Mouse (Mus musculus) ES-Bruce4 (cell line): ENCODE measurements at regions not wholly inside any gene's neighbourhood (a gene's known extent, or its start where the extent isn't known, plus 50 kb on each side); places are given as distances from the start of the nearest gene placed in this dataset.

Experiments
- CTCF ChIP-seq: IDR thresholded peaks from one replicate; pipeline ENCODE4 v1.8.1; 2011; ENCODE audit warnings: low read depth, low read length
- EP300 ChIP-seq: IDR thresholded peaks from 2 replicates; pipeline ENCODE4 v1.6.1; 2011; ENCODE audit warnings: low read depth, low read length; ENCODE audit not compliant: insufficient read depth

GRCm38 (mm10) chr12:106458215-106458614, 448.2 kb downstream of the Vrk1 start:
- TF ChIP-seq CTCF (no peak), EP300 (no peak)
